Mouse (Mus musculus): ENCODE results near the gene Gldc. TPM values are rescaled to one million over a fixed set of nuclear protein-coding genes. Genes with fewer than 3 reads are reported as not detected.

Gldc gene
- polyA plus RNA-seq, 1 experiment = not detected

DNA sequence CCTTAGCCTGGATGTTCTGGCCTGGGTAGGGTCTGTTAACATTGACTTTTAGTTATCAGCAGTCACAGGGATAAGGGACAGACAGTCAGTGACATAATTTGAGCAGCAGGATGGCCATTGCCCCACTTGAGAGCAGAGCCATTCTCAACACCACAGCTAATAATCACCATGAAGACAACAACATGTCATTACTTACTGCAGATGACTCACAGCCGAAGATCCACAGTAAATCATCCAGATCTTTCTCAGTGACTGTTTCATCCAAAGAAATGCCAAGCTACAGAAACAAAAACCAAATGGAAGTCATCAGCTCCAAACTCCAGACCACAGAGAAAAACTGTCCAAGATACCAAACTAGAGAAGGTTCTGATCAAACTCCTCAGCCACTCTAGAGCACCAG lies 38.9 kb downstream of the Gldc start:
- H3K36me3 ChIP-seq (replicated peaks; ENCODE audit: low read length) = no peaks in the 10 kb centered on the region
- H3K27me3 ChIP-seq (replicated peaks) = peaks cover 3% of the 10 kb centered on the region
- H3K4me1 ChIP-seq = no peaks in the 10 kb centered on the region
- no peaks in the 10 kb centered on the region for H3K9me3 ChIP-seq
- no peak overlapping the region for H3K4me3 ChIP-seq (replicated peaks)
- no peak for TF ChIP-seq FLI1 (IDR thresholded peaks at IDR 0.05; ENCODE audit: low read length)
- TF ChIP-seq GATA1 (IDR thresholded peaks at IDR 0.05; ENCODE audit: borderline replicate concordance, low read length) = no peak

DNA sequence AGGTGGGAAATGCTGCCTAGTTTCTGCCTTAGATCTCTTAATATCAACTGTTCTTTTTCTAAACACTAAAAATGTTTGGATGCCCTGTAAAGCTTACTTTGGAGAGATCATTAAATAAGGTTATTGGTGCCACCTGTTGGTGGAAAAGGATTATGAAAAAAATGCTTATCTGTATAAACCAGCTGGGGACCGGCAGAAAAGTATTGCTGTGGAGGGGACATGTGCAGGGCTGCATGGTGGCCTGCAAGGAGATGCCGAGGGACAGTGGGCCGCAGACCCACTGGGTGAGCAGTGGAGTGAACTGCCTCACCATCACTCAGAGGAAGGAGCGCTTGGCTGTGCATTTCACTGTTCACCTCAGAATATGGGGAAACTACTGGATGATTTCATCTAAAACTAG lies 47.1 kb downstream of the Gldc start:
- H3K4me3 ChIP-seq (replicated peaks) = no peak overlapping the region
- H3K27me3 ChIP-seq (replicated peaks) = peaks cover 2% of the 10 kb centered on the region
- H3K9me3 ChIP-seq = peaks cover 9% of the 10 kb centered on the region
- peaks cover 5% of the 10 kb centered on the region; the same call in 1 of the 2 replicates for H3K4me1 ChIP-seq
- no peaks in the 10 kb centered on the region for H3K36me3 ChIP-seq (replicated peaks; ENCODE audit: low read length)
- no peak for TF ChIP-seq GATA1 (IDR thresholded peaks at IDR 0.05; ENCODE audit: borderline replicate concordance, low read length)
- TF ChIP-seq FLI1 (IDR thresholded peaks at IDR 0.05; ENCODE audit: low read length) = no peak

DNA sequence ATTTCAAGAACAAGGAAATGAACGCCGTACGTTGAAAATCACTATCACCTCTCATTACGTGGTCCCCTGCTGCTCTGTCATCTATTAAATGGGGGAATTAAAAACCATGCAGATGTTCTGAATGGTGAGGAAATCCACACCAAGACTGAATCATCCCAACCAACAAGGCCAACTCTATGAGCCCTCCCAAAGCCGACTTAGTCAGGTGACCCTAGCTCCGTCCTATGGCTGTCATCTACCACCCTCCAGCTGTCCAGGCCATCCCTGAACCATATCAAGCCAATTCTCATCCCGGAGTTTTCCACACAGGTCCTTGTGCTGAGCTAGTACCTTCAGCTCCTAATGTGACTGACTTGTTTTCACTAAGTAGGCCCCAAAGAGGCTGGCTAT lies 49.6 kb downstream of the Gldc start:
- Histone ChIP-seq H3K36me3 (replicated peaks; ENCODE audit: low read length) (no peaks in the 10 kb centered on the region), H3K9me3 (peaks cover 13% of the 10 kb centered on the region), H3K27me3 (replicated peaks) (peaks cover 4% of the 10 kb centered on the region), H3K4me3 (replicated peaks) (no peak overlapping the region), H3K4me1 (peaks cover 5% of the 10 kb centered on the region; the same call in 1 of the 2 replicates)
- TF ChIP-seq FLI1 (IDR thresholded peaks at IDR 0.05; ENCODE audit: low read length) (no peak), GATA1 (IDR thresholded peaks at IDR 0.05; ENCODE audit: borderline replicate concordance, low read length) (no peak)

DNA sequence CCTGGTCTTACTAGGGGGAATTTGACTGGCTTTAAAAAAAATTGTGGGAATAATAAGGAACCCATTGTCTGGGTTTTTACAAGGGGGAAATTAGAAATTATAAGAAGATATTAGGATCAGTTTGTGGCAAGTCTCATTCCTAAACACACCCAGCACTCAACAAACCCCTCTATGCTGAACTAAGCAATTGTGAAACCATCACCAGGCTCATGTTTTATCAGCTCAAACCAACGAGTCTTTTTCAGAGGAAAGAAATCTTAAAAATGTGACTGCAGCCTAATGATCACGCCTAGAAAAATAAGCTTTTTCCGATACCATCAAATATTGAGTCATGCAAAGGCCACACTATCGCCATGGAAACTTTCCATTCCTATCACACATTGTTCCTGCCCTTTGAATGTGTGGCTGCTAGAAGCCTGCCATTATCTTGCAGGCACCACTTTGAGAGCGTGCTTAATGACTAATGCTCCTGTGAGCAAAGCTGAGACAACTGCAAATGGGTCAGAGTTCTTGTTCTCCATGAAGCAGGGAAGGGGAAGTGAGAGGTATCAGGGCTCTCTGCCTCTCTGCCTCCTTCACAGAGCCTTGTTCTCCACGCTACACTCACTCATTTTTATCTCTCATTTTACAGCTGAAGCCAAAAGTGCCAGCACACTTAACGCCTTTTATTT lies 50.1 kb downstream of the Gldc start:
- no peak overlapping the region for H3K4me3 ChIP-seq (replicated peaks)
- no peaks in the 10 kb centered on the region for H3K36me3 ChIP-seq (replicated peaks; ENCODE audit: low read length)
- H3K4me1 ChIP-seq = peaks cover 5% of the 10 kb centered on the region; the same call in 1 of the 2 replicates
- TF ChIP-seq GATA1 (IDR thresholded peaks at IDR 0.05; ENCODE audit: borderline replicate concordance, low read length) (no peak), FLI1 (IDR thresholded peaks at IDR 0.05; ENCODE audit: low read length) (no peak)
- peaks cover 4% of the 10 kb centered on the region for H3K27me3 ChIP-seq (replicated peaks)
- peaks cover 13% of the 10 kb centered on the region for H3K9me3 ChIP-seq

DNA sequence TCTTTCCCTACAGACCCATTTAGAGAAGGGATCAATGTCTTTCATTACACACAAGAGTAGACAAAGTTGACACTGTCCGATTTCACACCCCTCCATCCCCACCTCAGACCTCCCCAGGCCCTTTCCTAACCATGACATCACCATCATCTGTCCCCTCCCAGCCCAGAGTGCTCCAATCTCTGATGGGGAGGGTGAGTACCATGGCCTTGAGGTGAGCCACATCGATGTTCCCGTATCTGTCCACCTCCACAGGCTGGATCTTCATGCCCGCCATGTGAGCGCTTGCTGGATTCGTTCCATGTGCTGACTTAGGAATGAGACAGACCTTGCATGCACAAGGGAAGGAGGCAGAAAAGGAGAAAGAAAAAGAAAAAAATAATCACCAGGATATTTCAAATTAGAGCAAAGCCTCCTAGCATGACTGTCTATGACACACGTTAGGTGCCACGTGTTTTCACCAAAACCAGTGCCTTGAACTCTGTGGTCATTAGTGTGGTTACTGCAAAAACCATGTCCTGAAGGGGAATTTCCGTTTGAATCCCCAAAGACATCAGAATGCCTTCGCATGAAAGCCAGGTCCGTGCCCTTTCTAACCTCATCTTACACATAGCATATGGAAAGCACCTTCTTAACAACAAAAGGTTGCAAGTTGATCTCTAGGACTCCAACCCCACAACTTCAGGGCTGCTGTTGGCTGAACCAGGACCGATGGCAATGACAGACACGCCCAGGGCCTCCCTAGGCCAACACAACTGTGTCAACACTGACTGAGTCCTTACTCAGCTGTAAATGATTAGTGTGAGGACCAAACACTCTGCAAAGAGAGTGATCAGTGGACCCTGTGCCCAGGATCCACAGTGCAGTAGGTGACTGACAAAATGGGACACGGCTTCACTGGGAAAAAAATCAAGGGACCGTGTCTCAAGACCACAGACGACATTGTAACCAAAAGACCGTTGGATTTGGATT lies 56.6 kb downstream of the Gldc start:
- H3K4me1 ChIP-seq = peaks cover 10% of the 10 kb centered on the region
- H3K4me3 ChIP-seq (replicated peaks) = no peak overlapping the region
- no peak for TF ChIP-seq GATA1 (IDR thresholded peaks at IDR 0.05; ENCODE audit: borderline replicate concordance, low read length)
- TF ChIP-seq FLI1 (IDR thresholded peaks at IDR 0.05; ENCODE audit: low read length) = no peak
- H3K9me3 ChIP-seq = peaks cover 5% of the 10 kb centered on the region; the same call in 1 of the 2 replicates
- peaks cover 9% of the 10 kb centered on the region for H3K27me3 ChIP-seq (replicated peaks)
- H3K36me3 ChIP-seq (replicated peaks; ENCODE audit: low read length) = no peaks in the 10 kb centered on the region

DNA sequence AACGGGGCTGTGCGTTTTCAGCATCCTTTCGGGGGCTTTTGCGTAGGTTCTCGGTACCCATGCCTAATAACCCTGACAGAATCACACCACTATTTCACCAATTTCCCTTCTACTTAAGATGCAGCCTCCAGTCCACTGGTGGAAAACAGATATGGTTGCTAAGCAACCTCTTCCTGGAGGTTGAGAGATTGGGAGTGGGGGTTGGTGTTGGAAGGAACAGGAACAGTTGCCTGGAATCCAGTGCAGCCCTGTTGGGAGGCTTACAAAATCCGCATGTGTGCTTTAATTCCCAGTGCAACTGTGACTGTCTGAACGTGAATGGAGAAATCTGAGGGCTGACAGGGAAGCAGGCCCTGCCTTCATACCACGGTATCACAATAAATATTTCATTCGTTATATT lies 57.5 kb downstream of the Gldc start:
- TF ChIP-seq FLI1 (IDR thresholded peaks at IDR 0.05; ENCODE audit: low read length) (no peak), GATA1 (IDR thresholded peaks at IDR 0.05; ENCODE audit: borderline replicate concordance, low read length) (no peak)
- no peak overlapping the region for H3K4me3 ChIP-seq (replicated peaks)
- H3K36me3 ChIP-seq (replicated peaks; ENCODE audit: low read length) = no peaks in the 10 kb centered on the region
- H3K9me3 ChIP-seq = peaks cover 7% of the 10 kb centered on the region; the same call in 1 of the 2 replicates
- peaks cover 11% of the 10 kb centered on the region for H3K27me3 ChIP-seq (replicated peaks)
- H3K4me1 ChIP-seq = peaks cover 17% of the 10 kb centered on the region

DNA sequence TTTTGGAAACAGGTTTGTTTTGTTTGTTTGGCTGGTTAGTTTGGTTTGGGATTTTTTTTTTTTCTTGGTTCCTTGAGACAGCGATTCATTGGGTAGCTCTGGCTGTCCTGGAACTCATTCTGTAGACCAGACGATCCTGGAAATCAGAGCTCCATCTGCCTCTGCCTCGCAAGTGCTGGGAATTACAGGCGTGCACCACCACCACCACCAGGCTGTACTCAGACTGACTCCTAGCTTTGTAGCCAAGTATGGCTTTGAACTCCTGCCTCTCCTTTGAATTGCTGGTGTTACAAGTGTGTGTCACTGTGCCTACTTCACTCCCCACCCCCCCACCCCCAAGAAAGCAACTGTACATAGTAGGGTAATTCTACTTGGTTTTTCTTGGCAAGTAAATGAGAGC lies 58.0 kb downstream of the Gldc start:
- TF ChIP-seq GATA1 (IDR thresholded peaks at IDR 0.05; ENCODE audit: borderline replicate concordance, low read length) (no peak), FLI1 (IDR thresholded peaks at IDR 0.05; ENCODE audit: low read length) (no peak)
- Histone ChIP-seq H3K4me1 (peaks cover 17% of the 10 kb centered on the region), H3K27me3 (replicated peaks) (peaks cover 11% of the 10 kb centered on the region), H3K36me3 (replicated peaks; ENCODE audit: low read length) (no peaks in the 10 kb centered on the region), H3K9me3 (peaks cover 3% of the 10 kb centered on the region; the same call in 1 of the 2 replicates), H3K4me3 (replicated peaks) (no peak overlapping the region)

DNA sequence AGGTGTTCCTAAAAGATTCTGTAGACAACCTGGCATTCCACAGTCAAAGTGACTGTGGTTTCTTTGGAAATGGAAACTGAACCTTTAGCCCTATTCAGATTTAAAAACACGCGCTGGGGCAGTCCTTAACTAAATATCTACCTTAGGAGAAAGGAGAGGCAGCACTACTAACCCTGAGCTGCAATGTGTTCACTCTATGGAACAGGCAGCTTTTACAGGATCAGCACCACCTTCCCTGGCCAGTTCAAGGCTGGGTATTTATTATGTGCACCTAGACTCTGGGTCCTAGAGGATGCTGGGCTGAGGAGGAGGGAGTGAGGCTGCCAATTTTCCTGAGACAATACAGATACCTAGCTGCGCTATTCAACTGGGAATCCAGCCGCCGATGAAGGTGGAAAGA lies 59.6 kb downstream of the Gldc start:
- H3K9me3 ChIP-seq = peaks cover 7% of the 10 kb centered on the region; the same call in 1 of the 2 replicates
- H3K36me3 ChIP-seq (replicated peaks; ENCODE audit: low read length) = no peaks in the 10 kb centered on the region
- H3K4me3 ChIP-seq (replicated peaks) = no peak overlapping the region
- peaks cover 13% of the 10 kb centered on the region for H3K27me3 ChIP-seq (replicated peaks)
- TF ChIP-seq FLI1 (IDR thresholded peaks at IDR 0.05; ENCODE audit: low read length) (no peak), GATA1 (IDR thresholded peaks at IDR 0.05; ENCODE audit: borderline replicate concordance, low read length) (no peak)
- peaks cover 17% of the 10 kb centered on the region for H3K4me1 ChIP-seq

DNA sequence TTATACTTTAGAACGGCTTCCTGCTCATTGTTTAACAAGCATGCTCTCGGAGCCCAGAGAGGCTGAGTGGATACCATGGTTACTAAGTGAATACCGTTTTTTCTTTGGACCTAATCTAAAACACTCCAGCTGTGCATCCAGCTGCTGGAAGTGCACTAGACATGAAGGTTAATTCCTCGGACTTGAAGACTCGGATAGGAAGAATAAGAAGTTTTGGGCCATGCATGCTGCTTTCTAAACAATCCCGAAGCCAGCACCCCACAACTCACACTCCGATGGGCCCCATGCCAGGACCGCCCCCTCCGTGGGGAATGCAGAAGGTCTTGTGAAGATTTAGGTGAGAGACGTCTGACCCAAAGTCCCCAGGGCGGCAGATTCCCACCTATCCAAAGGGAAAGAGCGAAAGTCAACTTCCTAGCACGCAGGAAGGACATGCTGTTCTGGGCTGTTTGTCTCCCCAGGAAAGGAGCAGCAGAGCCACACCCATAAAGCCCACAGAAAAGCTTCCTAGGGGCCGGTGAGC lies 60.2 kb downstream of the Gldc start:
- peaks cover 7% of the 10 kb centered on the region; the same call in 1 of the 2 replicates for H3K9me3 ChIP-seq
- H3K4me1 ChIP-seq = peaks cover 17% of the 10 kb centered on the region
- peaks cover 12% of the 10 kb centered on the region for H3K27me3 ChIP-seq (replicated peaks)
- no peak overlapping the region for H3K4me3 ChIP-seq (replicated peaks)
- TF ChIP-seq FLI1 (IDR thresholded peaks at IDR 0.05; ENCODE audit: low read length) (no peak), GATA1 (IDR thresholded peaks at IDR 0.05; ENCODE audit: borderline replicate concordance, low read length) (no peak)
- no peaks in the 10 kb centered on the region for H3K36me3 ChIP-seq (replicated peaks; ENCODE audit: low read length)

Data from megakaryocyte, embryonic 14.5 days (primary cell).